Mouse (Mus musculus): ENCODE data around the gene Pagr1b.

Pagr1b gene

GRCm38 (mm10) chr7:126988816-126989215, 27.5 kb downstream of the Pagr1b start:
- peak; percentile 72 for DNase-seq

GRCm38 (mm10) chr7:126986319-126986718, 30.0 kb downstream of the Pagr1b start:
- peak; percentile 62 for DNase-seq

- no peak for DNase-seq
These were observed 31.4 kb downstream of the Pagr1b start for GRCm38 (mm10) chr7:126984667-126985444.

- no peak for DNase-seq
These were observed 33.2 kb downstream of the Pagr1b start for GRCm38 (mm10) chr7:126983113-126983512.

GRCm38 (mm10) chr7:126982054-126982453, 34.2 kb downstream of the Pagr1b start:
- no peak for DNase-seq

GRCm38 (mm10) chr7:126981601-126982000, 34.7 kb downstream of the Pagr1b start:
- DNase-seq: no peak

GRCm38 (mm10) chr7:126978841-126979240, 37.4 kb downstream of the Pagr1b start:
- peak; percentile 19 for DNase-seq

- no peak for DNase-seq
These were observed 39.3 kb downstream of the Pagr1b start for GRCm38 (mm10) chr7:126976878-126977459.

GRCm38 (mm10) chr7:126975950-126976866, 40.1 kb downstream of the Pagr1b start, which contains the start of gene Cdiptos:
Gene Cdiptos, minus strand, starts transcription at chr7:126976098.
- peak; percentile 97 for DNase-seq

GRCm38 (mm10) chr7:126975893-126975949, 40.6 kb downstream of the Pagr1b start, which contains the start of gene Cdipt:
Gene Cdipt, plus strand, starts transcription at chr7:126975914.
- no peak for DNase-seq

GRCm38 (mm10) chr7:126975493-126975892, 40.8 kb downstream of the Pagr1b start:
- no peak for DNase-seq

GRCm38 (mm10) chr7:126967361-126967760, 48.9 kb downstream of the Pagr1b start:
- DNase-seq: no peak

GRCm38 (mm10) chr7:126965568-126965967, 50.7 kb downstream of the Pagr1b start:
- no peak for DNase-seq

- DNase-seq: peak; percentile 58
These were observed 52.6 kb downstream of the Pagr1b start for GRCm38 (mm10) chr7:126963548-126964286.

GRCm38 (mm10) chr7:126961965-126962364, 54.3 kb downstream of the Pagr1b start:
- no peak for DNase-seq

- no peak for DNase-seq
These were observed 55.2 kb downstream of the Pagr1b start for GRCm38 (mm10) chr7:126961095-126961494.

GRCm38 (mm10) chr7:126959780-126960179, 56.5 kb downstream of the Pagr1b start:
- no peak for DNase-seq

GRCm38 (mm10) chr7:126955125-126955524, 61.2 kb downstream of the Pagr1b start:
- DNase-seq: no peak

- DNase-seq: peak; percentile 19
These were observed 63.6 kb downstream of the Pagr1b start for GRCm38 (mm10) chr7:126952646-126953045.

- DNase-seq: no peak
These were observed 64.5 kb downstream of the Pagr1b start for GRCm38 (mm10) chr7:126951741-126952140.
